Mouse (Mus musculus) intestine, embryonic 14.5 days (tissue): ENCODE data around the gene Bdkrb2. TPM values are rescaled to one million over a fixed set of nuclear protein-coding genes. Genes with fewer than 3 reads are reported as not detected.

Experiments
- ATAC-seq: fragments of 200-750 bp; cut with Nextera tagmentation; replicated peaks from 2 replicates; pipeline ENCODE4 v1.8.0; 2017; ENCODE audit warnings: low read depth, moderate number of reproducible peaks, moderate TSS enrichment, moderate library complexity; ENCODE audit not compliant: low FRiP score, low TSS enrichment
- DNase-seq: peaks from one replicate; pipeline ENCODE4 v3.0.0-alpha.2; 2018; ENCODE audit warnings: low spot score
- H3K27ac ChIP-seq: fragments of 300-500 bp; sonication (generic); 2 replicates; pipeline ENCODE4 v1.5.1; 2014; ENCODE audit warnings: low read depth, mild to moderate bottlenecking, control low read depth
- H3K27me3 ChIP-seq: fragments of 300-500 bp; sonication (generic); replicated peaks from 2 replicates; pipeline ENCODE4 v1.6.1; 2014; ENCODE audit warnings: low read length, control low read depth; ENCODE audit not compliant: control insufficient read depth, insufficient read depth
- H3K36me3 ChIP-seq: fragments of 300-500 bp; sonication (generic); 2 replicates; pipeline ENCODE4 v1.6.1; 2014; ENCODE audit warnings: low read length, control low read depth; ENCODE audit not compliant: control insufficient read depth, insufficient read depth
- H3K4me1 ChIP-seq: fragments of 300-500 bp; sonication (generic); replicated peaks from 2 replicates; pipeline ENCODE4 v1.6.1; 2014; ENCODE audit warnings: low read length, control low read depth, mixed read lengths; ENCODE audit not compliant: control insufficient read depth, insufficient read depth
- H3K4me2 ChIP-seq: fragments of 300-500 bp; sonication (generic); 2 replicates; pipeline ENCODE4 v1.6.1; 2014; ENCODE audit warnings: low read length
- H3K4me3 ChIP-seq: fragments of 300-500 bp; sonication (generic); 2 replicates; pipeline ENCODE4 v1.5.1; 2014; ENCODE audit warnings: low read depth, low read length, control low read depth, mixed read lengths
- H3K9ac ChIP-seq: fragments of 300-500 bp; sonication (generic); 2 replicates; pipeline ENCODE4 v1.6.1; 2014; ENCODE audit warnings: mild to moderate bottlenecking, low read length
- H3K9me3 ChIP-seq: fragments of 300-500 bp; sonication (generic); 2 replicates; pipeline ENCODE4 v1.6.1; 2016; ENCODE audit warnings: low read length, control low read depth; ENCODE audit not compliant: control insufficient read depth
- WGBS: fragments of 180-500 bp; shearing (Covaris S2); extraction: QIAGEN DNeasy Blood & Tissue Kit; methylation state at CpG from one replicate; pipeline ENCODE4 v1.1.7; 2014; 5-methylcytosine and 5-hydroxymethylcytosine counted together
- polyA plus RNA-seq: library from polyadenylated mRNA; unstranded; fragments of >200 nt; fragmentation: Nextera tagmentation; extraction: Ambion mirVana; gene quantifications from 2 replicates; pipeline ENCODE4 v1.2.1, GENCODE M21; 2014

Bdkrb2 gene
- polyA plus RNA-seq, 1 experiment from 2014 or later: 1.3 TPM

DNA sequence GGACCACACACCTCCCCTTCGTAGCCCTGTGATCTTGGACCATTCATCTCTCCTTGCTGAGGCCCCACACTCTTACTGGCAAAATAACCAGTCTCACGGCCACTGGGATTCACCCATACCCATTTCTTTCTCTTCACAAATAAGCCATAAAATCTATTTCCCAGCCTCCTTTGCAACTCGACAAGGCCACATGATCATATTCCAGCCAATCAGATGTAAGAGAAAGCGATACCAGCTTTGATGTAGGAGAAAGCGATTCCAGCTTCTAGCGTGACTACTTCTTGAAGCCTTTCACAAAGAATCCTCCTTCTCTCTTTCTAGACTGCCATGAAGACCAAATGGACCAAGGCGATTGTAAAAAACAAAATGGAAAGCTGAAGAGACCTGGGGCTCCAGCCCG lies 19.9 kb upstream of the Bdkrb2 start:
- DNase-seq (no peak), ATAC-seq (no peak)
- Histone ChIP-seq H3K27ac (no peak overlapping the region), H3K4me2 (no peak overlapping the region), H3K4me1 (peaks cover 6% of the 10 kb centered on the region), H3K27me3 (no peaks in the 10 kb centered on the region), H3K4me3 (no peak overlapping the region), H3K9ac (no peak overlapping the region), H3K9me3 (no peaks in the 10 kb centered on the region), H3K36me3 (no peaks in the 10 kb centered on the region)
- WGBS: 74% methylated on average over 8 of the region's 8 CpGs

DNA sequence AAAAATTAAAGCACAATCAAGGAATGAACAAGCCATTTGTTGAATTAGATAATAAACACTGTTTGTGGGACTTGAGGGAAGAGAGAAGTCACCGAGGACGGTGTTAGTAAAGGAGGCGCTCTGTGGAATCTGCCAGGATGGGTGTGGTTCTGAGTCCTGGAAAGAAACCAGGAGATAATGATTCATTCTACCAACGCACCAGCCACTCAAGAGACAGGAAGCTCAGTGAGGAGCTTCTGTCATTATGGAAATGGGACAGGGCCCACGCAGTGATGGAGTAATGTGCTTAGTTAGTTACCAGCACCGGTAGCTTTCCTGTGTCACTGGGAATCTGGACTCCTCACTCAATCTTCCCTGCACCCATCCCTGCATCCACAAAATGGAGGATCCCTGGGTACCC lies 19.3 kb upstream of the Bdkrb2 start:
- H3K27ac ChIP-seq: no peak overlapping the region
- DNase-seq: no peak
- H3K27me3 ChIP-seq: no peaks in the 10 kb centered on the region
- no peak overlapping the region for H3K4me3 ChIP-seq
- peaks cover 6% of the 10 kb centered on the region for H3K4me1 ChIP-seq
- no peaks in the 10 kb centered on the region for H3K36me3 ChIP-seq
- ATAC-seq: no peak
- no peak overlapping the region for H3K4me2 ChIP-seq
- H3K9ac ChIP-seq: no peak overlapping the region
- WGBS: 55% methylated on average over 6 of the region's 6 CpGs
- H3K9me3 ChIP-seq: no peaks in the 10 kb centered on the region

DNA sequence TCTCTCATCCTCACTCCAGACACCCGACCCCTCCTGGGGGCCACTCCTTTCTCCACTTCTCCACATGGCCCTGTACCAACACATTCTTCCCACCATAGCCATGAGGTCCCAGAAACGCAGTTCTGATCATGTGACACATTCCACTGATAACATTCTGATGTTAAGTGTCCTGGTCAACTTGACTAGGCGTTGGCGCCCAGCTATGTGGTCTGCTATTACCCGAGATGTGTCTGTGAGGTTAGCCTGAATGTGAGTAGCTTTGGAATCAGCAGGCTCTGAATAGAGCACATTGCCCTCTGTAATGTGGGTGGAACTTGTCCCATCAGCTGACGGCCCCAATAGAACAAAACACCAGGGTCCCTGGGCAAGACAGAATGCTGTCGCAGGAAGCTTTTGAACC lies 18.2 kb upstream of the Bdkrb2 start:
- DNase-seq (no peak), ATAC-seq (no peak)
- Histone ChIP-seq H3K36me3 (no peaks in the 10 kb centered on the region), H3K27me3 (no peaks in the 10 kb centered on the region), H3K9ac (no peak overlapping the region), H3K4me3 (no peak overlapping the region), H3K9me3 (no peaks in the 10 kb centered on the region), H3K4me2 (no peak overlapping the region), H3K27ac (no peak overlapping the region), H3K4me1 (peaks cover 6% of the 10 kb centered on the region)
- WGBS: 83% methylated on average over 7 of the region's 7 CpGs

DNA sequence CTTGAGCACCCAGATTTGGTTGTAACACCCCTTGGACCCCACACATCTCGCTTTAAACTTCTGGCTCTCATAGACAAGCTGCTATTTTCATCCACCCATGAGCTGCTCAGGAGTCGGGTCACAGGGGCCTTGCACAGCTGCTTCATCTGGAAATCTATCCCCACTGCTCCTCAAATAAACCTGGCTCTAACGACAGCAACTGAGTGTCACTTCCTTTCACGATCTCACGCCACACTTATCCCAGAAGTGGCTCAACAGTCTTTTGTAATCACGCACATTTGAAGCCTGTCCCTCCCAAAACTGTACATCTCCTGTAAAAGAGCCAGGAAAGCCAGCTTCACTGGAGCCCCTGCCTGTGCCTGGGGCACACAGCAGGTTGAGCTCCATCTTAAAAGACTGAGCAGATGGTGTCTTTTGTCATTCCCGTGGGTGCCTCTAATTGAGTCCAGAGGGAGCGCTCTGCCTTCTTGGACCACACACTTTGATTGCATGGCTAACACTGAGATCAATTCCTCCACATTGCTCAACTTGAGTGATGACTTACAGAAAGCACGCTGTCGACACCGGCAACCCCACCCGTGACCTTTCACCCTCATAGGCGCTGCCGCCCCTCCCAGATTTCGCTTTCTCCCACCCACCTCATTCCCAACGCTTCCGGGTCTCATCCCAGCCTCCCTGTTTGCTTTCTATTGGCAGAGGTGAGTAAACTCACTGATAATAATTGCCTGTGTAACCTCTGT lies 17.2 kb upstream of the Bdkrb2 start:
- no peak overlapping the region for H3K4me3 ChIP-seq
- ATAC-seq (no peak), DNase-seq (no peak)
- no peak overlapping the region for H3K4me2 ChIP-seq
- H3K36me3 ChIP-seq: no peaks in the 10 kb centered on the region
- H3K9me3 ChIP-seq: no peaks in the 10 kb centered on the region
- no peaks in the 10 kb centered on the region for H3K27me3 ChIP-seq
- 24% methylated on average over 17 of the region's 17 CpGs for WGBS
- no peak overlapping the region for H3K27ac ChIP-seq
- peaks cover 6% of the 10 kb centered on the region for H3K4me1 ChIP-seq
- no peak overlapping the region for H3K9ac ChIP-seq

DNA sequence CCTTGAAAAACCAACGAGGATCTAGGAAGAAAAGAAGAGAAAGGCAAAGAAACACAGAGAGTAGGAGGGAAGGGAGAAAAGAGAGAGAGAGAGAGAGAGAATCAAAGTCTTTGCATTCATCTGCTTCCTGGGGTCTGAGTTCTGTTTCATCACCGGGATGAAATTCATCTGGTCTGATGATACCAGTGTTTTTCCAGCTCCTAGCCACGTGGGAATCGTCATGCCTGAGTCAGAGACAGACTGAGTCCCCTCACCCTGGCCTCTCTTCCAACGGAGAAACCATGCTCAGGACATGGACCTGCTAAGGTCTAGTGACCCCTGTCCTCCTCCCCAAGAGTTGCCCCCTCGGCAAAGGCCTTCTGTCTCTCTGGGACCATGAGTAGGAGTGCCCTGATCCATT lies 16.5 kb upstream of the Bdkrb2 start:
- Histone ChIP-seq H3K9me3 (no peaks in the 10 kb centered on the region), H3K4me1 (peaks cover 6% of the 10 kb centered on the region), H3K27me3 (no peaks in the 10 kb centered on the region), H3K36me3 (no peaks in the 10 kb centered on the region), H3K27ac (no peak overlapping the region), H3K9ac (no peak overlapping the region), H3K4me3 (no peak overlapping the region), H3K4me2 (no peak overlapping the region)
- DNase-seq: no peak
- ATAC-seq: no peak
- WGBS: 45% methylated on average over 6 of the region's 6 CpGs

DNA sequence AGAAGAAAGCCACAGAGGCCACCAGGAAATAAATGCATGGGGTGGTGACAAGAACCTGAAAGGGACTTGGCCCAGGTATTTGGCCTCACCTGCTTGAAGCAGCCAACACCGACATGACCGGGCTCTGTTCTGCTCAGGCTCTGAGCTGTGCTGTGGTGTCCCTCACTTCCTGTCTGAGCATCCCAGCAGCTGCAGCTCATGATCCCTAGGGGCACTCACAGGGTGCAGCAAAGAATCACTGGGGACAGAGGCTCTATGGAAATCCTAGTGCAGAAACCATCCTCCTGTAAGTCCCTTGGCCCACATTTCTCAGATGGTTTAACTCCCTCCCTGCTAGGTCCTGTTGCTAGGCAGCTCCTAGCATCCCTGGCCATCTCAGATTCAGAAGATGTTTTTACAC lies 15.9 kb upstream of the Bdkrb2 start:
- no peak overlapping the region for H3K27ac ChIP-seq
- DNase-seq (no peak), ATAC-seq (no peak)
- no peaks in the 10 kb centered on the region for H3K36me3 ChIP-seq
- H3K9ac ChIP-seq: no peak overlapping the region
- 68% methylated on average over 2 of the region's 2 CpGs for WGBS
- H3K9me3 ChIP-seq: no peaks in the 10 kb centered on the region
- H3K4me3 ChIP-seq: no peak overlapping the region
- H3K4me1 ChIP-seq: peaks cover 6% of the 10 kb centered on the region
- no peak overlapping the region for H3K4me2 ChIP-seq
- H3K27me3 ChIP-seq: no peaks in the 10 kb centered on the region

DNA sequence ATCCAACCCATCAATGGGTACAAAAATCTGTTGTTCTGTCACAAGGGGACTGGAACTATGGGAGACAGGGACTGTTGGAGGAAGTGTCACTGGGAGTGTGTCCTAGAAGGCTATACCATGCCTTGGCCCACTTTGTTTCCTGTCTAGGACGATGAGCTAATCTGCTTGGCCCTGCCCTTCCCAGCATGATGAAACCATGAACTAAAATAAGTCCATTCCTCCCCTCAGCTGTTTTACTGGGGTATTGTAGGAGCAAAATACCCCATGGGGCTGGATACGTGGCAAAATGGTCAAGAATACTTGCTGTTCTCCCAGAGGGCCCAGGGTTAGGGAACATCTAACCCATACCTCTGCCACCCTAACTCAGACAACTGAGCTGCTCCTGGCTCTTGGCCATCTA lies 15.0 kb upstream of the Bdkrb2 start:
- no peak for DNase-seq
- 88% methylated on average over 2 of the region's 2 CpGs for WGBS
- no peaks in the 10 kb centered on the region for H3K27me3 ChIP-seq
- H3K9ac ChIP-seq: no peak overlapping the region
- H3K4me1 ChIP-seq: peaks cover 6% of the 10 kb centered on the region
- no peak overlapping the region for H3K4me3 ChIP-seq
- no peak for ATAC-seq
- H3K27ac ChIP-seq: no peak overlapping the region
- H3K4me2 ChIP-seq: no peak overlapping the region
- H3K9me3 ChIP-seq: no peaks in the 10 kb centered on the region
- no peaks in the 10 kb centered on the region for H3K36me3 ChIP-seq

DNA sequence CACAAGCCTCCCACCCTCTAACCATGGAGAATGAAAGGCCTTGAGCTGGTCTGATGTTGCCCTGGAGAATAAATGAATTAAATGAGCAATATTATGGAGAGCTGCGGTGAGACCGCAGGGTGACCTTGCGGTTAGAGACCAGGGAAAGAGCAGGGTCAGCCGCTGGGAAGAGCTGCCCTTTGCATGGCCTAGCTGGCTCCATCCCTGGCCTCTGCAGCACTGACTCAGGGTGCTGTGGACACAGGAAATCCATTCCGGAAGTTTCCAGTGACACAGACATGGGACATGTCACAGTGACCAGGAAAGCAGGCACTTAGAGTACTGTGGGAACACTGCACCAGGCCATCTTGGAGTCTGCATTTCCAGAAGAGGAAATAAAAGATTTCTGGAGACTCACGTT lies 14.1 kb upstream of the Bdkrb2 start:
- no peak overlapping the region for H3K9ac ChIP-seq
- H3K27me3 ChIP-seq: no peaks in the 10 kb centered on the region
- no peaks in the 10 kb centered on the region for H3K36me3 ChIP-seq
- H3K4me1 ChIP-seq: peaks cover 6% of the 10 kb centered on the region
- no peak for ATAC-seq
- no peak overlapping the region for H3K4me3 ChIP-seq
- 79% methylated on average over 6 of the region's 6 CpGs for WGBS
- H3K9me3 ChIP-seq: no peaks in the 10 kb centered on the region
- no peak for DNase-seq
- no peak overlapping the region for H3K27ac ChIP-seq
- H3K4me2 ChIP-seq: no peak overlapping the region
